Mouse (Mus musculus) right cerebral cortex, postnatal 36 days (tissue): ENCODE data around the gene Fhit.
"Not testable (repeated sequence)": the region's sequence is repeated elsewhere in the genome, so short reads cannot be mapped to it uniquely, and the experiment has no call there.

Source experiments
- DNase-seq, 2 experiments: peaks; one replicate each; pipeline ENCODE4 v3.0.0; 2022; ENCODE audit warnings: low spot score in 2 of 2, mixed read lengths in 1 of 2

Gene Fhit

GRCm38 (mm10) chr14:9990677-9991076 is 1171.2 kb downstream of the Fhit start:
- no peak for DNase-seq

GRCm38 (mm10) chr14:9976934-9977510 is 1184.8 kb downstream of the Fhit start:
- DNase-seq = no peak

- DNase-seq = no peak
Measured at GRCm38 (mm10) chr14:9974402-9974801, 1187.4 kb downstream of the Fhit start.

- no peak for DNase-seq
Measured at GRCm38 (mm10) chr14:9963853-9964252, 1198.0 kb downstream of the Fhit start.

- no peak for DNase-seq
Measured at GRCm38 (mm10) chr14:9960396-9960795, 1201.4 kb downstream of the Fhit start.

- DNase-seq = no peak
Measured at GRCm38 (mm10) chr14:9899494-9899893, 1262.3 kb downstream of the Fhit start.

- DNase-seq = peak; percentile 29 to 50
Measured at GRCm38 (mm10) chr14:9896556-9896955, 1265.3 kb downstream of the Fhit start.

- no peak for DNase-seq
Measured at GRCm38 (mm10) chr14:9852041-9852440, 1309.8 kb downstream of the Fhit start.

- DNase-seq = no peak
Measured at GRCm38 (mm10) chr14:9832290-9832689, 1329.5 kb downstream of the Fhit start.

GRCm38 (mm10) chr14:9828699-9829240 is 1333.1 kb downstream of the Fhit start:
- DNase-seq = not testable (repeated sequence)

GRCm38 (mm10) chr14:9815963-9816362 is 1345.9 kb downstream of the Fhit start:
- no peak for DNase-seq

- no peak for DNase-seq
Measured at GRCm38 (mm10) chr14:9811847-9812321, 1350.0 kb downstream of the Fhit start.

- no peak for DNase-seq
Measured at GRCm38 (mm10) chr14:9811177-9811846, 1350.5 kb downstream of the Fhit start.

- no peak for DNase-seq
Measured at GRCm38 (mm10) chr14:9793403-9793802, 1368.4 kb downstream of the Fhit start.

GRCm38 (mm10) chr14:9788402-9788950 is 1373.4 kb downstream of the Fhit start:
- DNase-seq = no peak

GRCm38 (mm10) chr14:9787389-9787788 is 1374.4 kb downstream of the Fhit start:
- no peak for DNase-seq

GRCm38 (mm10) chr14:9785861-9786260 is 1376.0 kb downstream of the Fhit start:
- DNase-seq = no peak

- DNase-seq = no peak
Measured at GRCm38 (mm10) chr14:9751341-9751740, 1410.5 kb downstream of the Fhit start.

GRCm38 (mm10) chr14:9748709-9749108 is 1413.1 kb downstream of the Fhit start:
- no peak for DNase-seq

GRCm38 (mm10) chr14:9721917-9722472 is 1439.8 kb downstream of the Fhit start:
- no peak for DNase-seq

GRCm38 (mm10) chr14:9698621-9699020 is 1463.2 kb downstream of the Fhit start:
- DNase-seq = no peak

- no peak for DNase-seq
Measured at GRCm38 (mm10) chr14:9697101-9697500, 1464.7 kb downstream of the Fhit start.

GRCm38 (mm10) chr14:9696004-9696403 is 1465.8 kb downstream of the Fhit start:
- no peak for DNase-seq
